Mouse (Mus musculus) neural tube, embryonic 11.5 days (tissue): ENCODE results near the gene Gbx1. TPM values are rescaled to one million over a fixed set of nuclear protein-coding genes. Genes with fewer than 3 reads are reported as not detected.

Experiments used
- ATAC-seq: fragments of 200-750 bp; cut with Nextera tagmentation; 2 replicates; pipeline ENCODE4 v1.8.0; 2017; ENCODE audit warnings: moderate number of reproducible peaks, mild to moderate bottlenecking, moderate TSS enrichment, moderate library complexity; ENCODE audit not compliant: insufficient read depth, low FRiP score, low TSS enrichment
- DNase-seq: peaks from one replicate; pipeline ENCODE4 v3.0.0-alpha.2; 2015; ENCODE audit warnings: low spot score
- H3K27ac ChIP-seq: fragments of 300-500 bp; sonication (generic); 2 replicates; pipeline ENCODE4 v1.5.1; 2014; ENCODE audit warnings: low read depth, mild to moderate bottlenecking, low read length
- H3K27me3 ChIP-seq: fragments of 300-500 bp; sonication (generic); 2 replicates; pipeline ENCODE4 v1.6.1; 2014; ENCODE audit warnings: mild to moderate bottlenecking, low read length, mixed read lengths; ENCODE audit not compliant: control insufficient read depth, insufficient read depth
- H3K36me3 ChIP-seq: fragments of 300-500 bp; sonication (generic); 2 replicates; pipeline ENCODE4 v1.6.1; 2014; ENCODE audit warnings: mild to moderate bottlenecking, low read length, moderate library complexity, mixed read lengths; ENCODE audit not compliant: control insufficient read depth, insufficient read depth
- H3K4me1 ChIP-seq: fragments of 300-500 bp; sonication (generic); 2 replicates; pipeline ENCODE4 v1.6.1; 2014; ENCODE audit warnings: low read length, mixed read lengths; ENCODE audit not compliant: control insufficient read depth, insufficient read depth
- H3K4me2 ChIP-seq: fragments of 300-500 bp; sonication (generic); 2 replicates; pipeline ENCODE4 v1.6.1; 2014; ENCODE audit warnings: low read depth, mild to moderate bottlenecking, moderate library complexity
- H3K4me3 ChIP-seq: fragments of 300-500 bp; sonication (generic); 2 replicates; pipeline ENCODE4 v1.5.1; 2014; ENCODE audit warnings: low read depth, low read length
- H3K9ac ChIP-seq: fragments of 300-500 bp; sonication (generic); 2 replicates; pipeline ENCODE4 v1.6.1; 2014; ENCODE audit warnings: mild to moderate bottlenecking, low read length
- H3K9me3 ChIP-seq: fragments of 300-500 bp; sonication (generic); 2 replicates; pipeline ENCODE4 v1.6.1; 2016; ENCODE audit warnings: low read length; ENCODE audit not compliant: control insufficient read depth
- WGBS: fragments of 180-500 bp; shearing (Covaris S2); extraction: QIAGEN DNeasy Blood & Tissue Kit; methylation state at CpG from one replicate; pipeline ENCODE4 v1.1.7; 2014; 5-methylcytosine and 5-hydroxymethylcytosine counted together
- polyA plus RNA-seq: library from polyadenylated mRNA; unstranded; fragments of >200 nt; fragmentation: Nextera tagmentation; extraction: Ambion mirVana; gene quantifications from 2 replicates; pipeline ENCODE4 v1.2.1, GENCODE M21; 2014

The Gbx1 gene
- polyA plus RNA-seq, 1 experiment from 2014 or later = 1.3 TPM

DNA sequence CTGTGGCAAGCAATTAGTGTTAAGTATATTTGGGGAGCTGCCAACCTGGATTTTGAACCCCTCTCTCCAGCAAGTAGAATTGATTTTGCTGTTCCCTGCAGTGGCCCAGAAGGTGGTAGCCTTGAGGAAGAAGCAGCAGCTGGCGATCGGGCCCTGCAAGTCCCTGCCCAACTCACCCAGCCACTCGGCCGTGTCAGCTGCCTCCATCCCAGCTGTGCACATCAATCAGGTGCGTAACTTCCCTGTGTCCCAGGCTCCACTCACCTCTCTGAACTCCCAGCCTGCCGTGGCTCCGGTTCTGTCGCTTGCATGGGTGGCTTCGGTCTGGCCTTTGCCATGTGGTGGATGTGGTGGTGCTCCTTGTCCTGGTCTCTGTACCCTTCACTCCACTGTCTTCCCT lies 49.1 kb downstream of the Gbx1 start:
- no peak overlapping the region for H3K4me3 ChIP-seq
- H3K9me3 ChIP-seq = no peaks in the 10 kb centered on the region
- no peak overlapping the region for H3K4me2 ChIP-seq
- peaks cover 17% of the 10 kb centered on the region for H3K4me1 ChIP-seq
- 81% methylated on average over 9 of the region's 9 CpGs for WGBS
- no peak for DNase-seq
- H3K36me3 ChIP-seq = peaks cover 19% of the 10 kb centered on the region
- no peak for ATAC-seq
- H3K27me3 ChIP-seq = peaks cover 27% of the 10 kb centered on the region
- no peak overlapping the region for H3K9ac ChIP-seq
- no peak overlapping the region for H3K27ac ChIP-seq

DNA sequence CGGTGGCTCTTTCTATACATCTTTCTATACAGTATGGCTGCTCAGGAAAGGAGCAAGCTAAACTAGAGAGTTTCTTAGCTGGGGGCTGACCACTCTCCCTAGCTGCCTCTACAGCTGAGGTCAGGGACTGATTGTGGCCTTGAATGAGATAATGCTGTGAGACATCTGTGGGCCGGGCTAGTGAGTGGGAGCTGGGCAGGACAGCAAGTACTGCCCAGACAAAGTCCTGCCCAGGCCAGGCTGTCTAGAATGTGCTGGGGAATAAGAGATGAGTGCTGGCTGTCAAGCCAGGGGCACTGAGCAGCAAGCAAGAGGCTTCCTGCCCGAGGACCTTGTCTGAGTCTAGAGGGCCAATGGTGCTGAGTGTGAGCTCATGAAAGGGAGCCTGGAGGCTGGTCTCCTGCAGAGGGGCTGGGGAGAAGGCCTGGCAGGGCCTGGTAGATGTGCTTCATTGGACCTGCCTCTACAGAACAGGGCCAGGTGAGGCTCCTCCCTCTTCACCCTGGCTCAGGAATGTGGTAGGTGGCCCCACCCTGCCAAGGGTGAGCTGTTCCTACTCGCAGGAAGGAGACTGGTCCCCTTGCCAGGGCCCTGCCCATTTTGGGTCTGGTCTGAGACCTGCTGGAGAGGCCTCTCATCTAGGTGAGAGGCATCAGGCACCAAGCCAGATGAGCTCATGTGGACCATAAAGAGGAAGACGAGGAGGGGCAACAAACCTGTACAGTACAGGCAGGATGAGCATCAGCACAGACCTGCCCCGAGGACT lies 51.3 kb downstream of the Gbx1 start:
- H3K4me1 ChIP-seq = peaks cover 17% of the 10 kb centered on the region
- H3K36me3 ChIP-seq = peaks cover 10% of the 10 kb centered on the region
- DNase-seq = no peak
- no peak overlapping the region for H3K4me2 ChIP-seq
- H3K27me3 ChIP-seq = peaks cover 31% of the 10 kb centered on the region
- no peak overlapping the region for H3K27ac ChIP-seq
- ATAC-seq = no peak
- H3K9me3 ChIP-seq = no peaks in the 10 kb centered on the region
- 87% methylated on average over 6 of the region's 6 CpGs for WGBS
- no peak overlapping the region for H3K9ac ChIP-seq
- no peak overlapping the region for H3K4me3 ChIP-seq

DNA sequence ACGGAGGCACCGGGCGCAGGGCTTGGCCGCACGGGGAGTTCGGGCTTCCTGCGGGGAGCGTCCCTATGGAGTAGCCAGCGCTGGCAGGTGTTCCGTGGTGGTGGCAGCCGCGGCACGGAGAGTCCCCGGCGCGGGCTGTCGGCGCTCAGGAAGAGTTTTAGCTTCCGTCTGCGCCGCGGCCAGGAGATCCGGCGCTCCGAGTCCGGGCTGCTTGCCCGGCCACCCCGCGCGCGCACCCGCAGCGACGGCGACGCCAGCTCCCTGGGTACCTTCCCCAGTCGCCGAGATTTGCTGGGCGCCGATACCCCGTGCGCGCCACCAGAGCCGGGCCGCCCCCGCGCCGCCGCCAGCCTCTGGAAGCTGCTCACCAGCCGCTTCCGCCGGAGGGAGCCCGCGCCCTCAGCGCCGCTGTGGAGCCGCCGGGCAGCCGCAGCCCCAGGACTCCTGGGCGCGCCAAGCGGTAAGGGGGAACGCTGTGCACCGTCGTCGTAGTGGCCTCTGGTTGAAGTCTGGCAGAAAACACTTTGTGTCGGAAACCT lies 52.2 kb downstream of the Gbx1 start:
- ATAC-seq (no peak), DNase-seq (peak; percentile 57)
- peaks cover 5% of the 10 kb centered on the region for H3K36me3 ChIP-seq
- no peak overlapping the region for H3K27ac ChIP-seq
- H3K4me3 ChIP-seq = peak overlapping the region; percentile 34
- H3K4me1 ChIP-seq = peaks cover 17% of the 10 kb centered on the region
- peak overlapping the region; percentile 19; the same call in 1 of the 2 replicates for H3K9ac ChIP-seq
- no peaks in the 10 kb centered on the region for H3K9me3 ChIP-seq
- peaks cover 31% of the 10 kb centered on the region for H3K27me3 ChIP-seq
- 2% methylated on average over 67 of the region's 67 CpGs for WGBS
- H3K4me2 ChIP-seq = peak overlapping the region; percentile 41

DNA sequence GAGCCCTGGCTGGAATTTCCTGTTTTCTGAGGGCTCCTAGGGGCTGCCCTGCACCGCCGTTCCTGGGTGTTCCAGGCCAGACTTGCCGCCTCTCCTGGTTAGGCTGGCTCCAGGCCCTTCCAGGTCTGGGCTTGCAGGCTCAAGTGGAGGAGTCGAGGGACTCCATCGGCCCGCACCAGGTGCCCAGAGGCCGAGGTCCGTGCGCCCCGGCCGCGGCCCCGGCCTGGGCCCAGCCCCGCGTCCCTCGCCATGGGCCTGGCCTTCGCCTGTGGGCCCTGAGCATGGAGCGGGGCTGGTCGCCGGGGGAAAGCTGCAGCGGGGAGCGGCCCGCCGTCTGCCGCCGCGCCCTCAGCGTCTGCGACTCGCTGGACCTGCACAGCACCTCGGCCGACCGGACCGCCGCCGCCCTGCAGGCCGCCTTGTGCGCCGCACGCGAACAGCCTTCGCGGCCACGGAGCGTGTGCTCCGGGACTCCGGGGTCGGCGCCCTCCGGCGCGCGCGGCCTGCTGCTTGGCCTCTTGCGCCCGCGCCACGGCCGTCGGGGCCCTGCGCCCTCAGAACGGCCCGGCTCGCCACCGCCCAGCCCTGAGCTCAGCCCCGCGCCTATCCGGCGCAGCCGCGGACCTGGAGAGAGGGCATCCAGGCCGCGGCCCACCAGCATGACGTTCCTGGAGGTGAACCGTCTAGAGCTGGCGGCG lies 52.8 kb downstream of the Gbx1 start:
- ATAC-seq = no peak; the same call in 1 of the 2 replicates
- DNase-seq = no peak
- H3K27me3 ChIP-seq = peaks cover 31% of the 10 kb centered on the region
- H3K27ac ChIP-seq = no peak overlapping the region
- H3K9ac ChIP-seq = peak overlapping the region; percentile 19
- H3K9me3 ChIP-seq = no peaks in the 10 kb centered on the region
- WGBS = under 1% methylated on average over 70 of the region's 77 CpGs
- H3K4me1 ChIP-seq = peaks cover 17% of the 10 kb centered on the region
- peak overlapping the region; percentile 34 for H3K4me3 ChIP-seq
- peaks cover 3% of the 10 kb centered on the region; the same call in 1 of the 2 replicates for H3K36me3 ChIP-seq
- peak overlapping the region; percentile 41 for H3K4me2 ChIP-seq

DNA sequence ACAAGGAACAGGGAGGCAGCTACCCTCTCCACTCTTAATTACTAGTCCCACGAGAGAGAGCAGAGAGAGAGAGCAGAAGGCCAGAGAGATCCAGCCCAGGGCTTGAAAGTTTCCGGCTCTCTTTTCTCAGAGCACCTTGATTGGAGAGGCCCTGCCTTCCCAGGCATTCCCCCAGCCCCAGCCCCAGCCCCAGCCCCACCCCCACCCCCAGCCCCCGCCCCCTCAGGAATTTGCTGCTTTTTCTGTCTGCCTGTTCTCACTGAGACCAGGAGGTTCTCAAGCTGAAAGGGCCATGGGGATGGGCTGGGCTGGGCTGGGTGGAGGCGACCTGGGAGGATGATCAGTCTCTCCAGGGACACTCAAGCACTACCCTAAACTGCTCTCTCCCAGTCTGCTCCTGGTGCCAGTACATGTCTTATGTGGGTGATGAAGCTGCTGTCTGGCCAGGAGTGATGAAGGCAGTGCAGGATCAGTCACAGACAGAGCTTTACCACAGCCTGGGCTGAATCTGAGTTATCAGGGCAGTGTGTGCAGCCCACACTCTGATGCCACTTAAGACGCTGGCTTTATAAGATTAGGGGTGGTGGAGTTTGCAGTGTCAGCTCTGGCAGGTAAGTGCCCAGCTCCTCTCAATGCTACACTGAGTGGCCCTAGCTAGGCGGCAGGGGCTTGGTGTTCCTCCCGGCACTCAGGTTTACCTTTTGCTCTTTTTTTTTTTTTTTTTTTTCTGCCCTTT lies 54.0 kb downstream of the Gbx1 start:
- ATAC-seq = no peak
- 28% methylated on average over 6 of the region's 7 CpGs for WGBS
- no peak for DNase-seq
- Histone ChIP-seq H3K4me3 (no peak overlapping the region), H3K4me1 (peaks cover 17% of the 10 kb centered on the region), H3K4me2 (no peak overlapping the region), H3K36me3 (no peaks in the 10 kb centered on the region; the same call in 1 of the 2 replicates), H3K27me3 (peaks cover 31% of the 10 kb centered on the region), H3K27ac (no peak overlapping the region), H3K9me3 (no peaks in the 10 kb centered on the region), H3K9ac (no peak overlapping the region)

DNA sequence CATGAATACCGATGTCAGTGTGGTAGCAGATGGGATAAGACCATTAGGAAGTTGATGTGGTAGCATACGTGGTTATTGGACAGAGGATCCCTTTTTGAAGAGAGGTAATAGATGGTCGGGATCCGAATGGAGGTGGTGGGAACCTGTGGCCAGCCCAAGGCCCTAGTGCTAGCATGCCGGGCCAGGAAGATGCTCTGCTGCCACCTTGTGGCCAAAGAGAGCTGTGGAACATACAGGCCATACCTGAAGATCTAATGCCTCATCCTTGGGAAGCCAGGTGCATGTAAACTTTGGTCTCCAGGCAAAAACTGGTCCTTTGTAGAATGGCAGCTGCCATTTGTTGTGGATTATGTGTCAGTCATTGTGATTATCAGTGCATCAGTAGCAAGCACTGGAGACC lies 56.4 kb downstream of the Gbx1 start:
- DNase-seq (peak; percentile 78), ATAC-seq (peak; percentile 29; the same call in 1 of the 2 replicates)
- no peak overlapping the region for H3K27ac ChIP-seq
- H3K4me1 ChIP-seq = peaks cover 17% of the 10 kb centered on the region
- peaks cover 29% of the 10 kb centered on the region for H3K27me3 ChIP-seq
- H3K9ac ChIP-seq = no peak overlapping the region
- H3K4me3 ChIP-seq = no peak overlapping the region
- no peaks in the 10 kb centered on the region for H3K36me3 ChIP-seq
- 14% methylated on average over 5 of the region's 5 CpGs for WGBS
- no peaks in the 10 kb centered on the region for H3K9me3 ChIP-seq
- no peak overlapping the region for H3K4me2 ChIP-seq

DNA sequence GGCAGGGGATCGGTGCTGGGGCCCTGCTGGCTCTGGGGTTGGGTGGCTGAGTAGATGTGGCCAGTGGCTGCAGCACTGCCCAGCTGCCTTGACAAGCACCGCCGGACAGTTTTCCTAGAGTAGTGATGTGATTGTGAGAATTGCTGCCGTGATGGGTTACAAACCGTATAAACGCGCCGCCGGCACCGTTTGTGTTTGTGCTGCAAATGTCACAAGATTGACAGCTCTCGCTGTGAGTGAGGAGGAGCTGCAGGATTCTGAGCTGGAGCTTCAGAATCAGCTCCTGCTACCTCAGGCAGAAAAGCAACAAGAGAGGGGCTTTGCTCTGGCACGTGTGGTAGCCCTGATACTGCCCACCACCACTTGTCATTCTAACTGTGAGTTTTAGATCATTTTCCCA lies 60.2 kb downstream of the Gbx1 start:
- ATAC-seq (no peak), DNase-seq (no peak)
- no peaks in the 10 kb centered on the region for H3K36me3 ChIP-seq
- H3K27me3 ChIP-seq = no peaks in the 10 kb centered on the region
- no peak overlapping the region for H3K27ac ChIP-seq
- H3K4me3 ChIP-seq = no peak overlapping the region
- no peak overlapping the region for H3K9ac ChIP-seq
- H3K4me2 ChIP-seq = no peak overlapping the region
- 72% methylated on average over 12 of the region's 12 CpGs for WGBS
- no peaks in the 10 kb centered on the region for H3K4me1 ChIP-seq
- H3K9me3 ChIP-seq = no peaks in the 10 kb centered on the region

DNA sequence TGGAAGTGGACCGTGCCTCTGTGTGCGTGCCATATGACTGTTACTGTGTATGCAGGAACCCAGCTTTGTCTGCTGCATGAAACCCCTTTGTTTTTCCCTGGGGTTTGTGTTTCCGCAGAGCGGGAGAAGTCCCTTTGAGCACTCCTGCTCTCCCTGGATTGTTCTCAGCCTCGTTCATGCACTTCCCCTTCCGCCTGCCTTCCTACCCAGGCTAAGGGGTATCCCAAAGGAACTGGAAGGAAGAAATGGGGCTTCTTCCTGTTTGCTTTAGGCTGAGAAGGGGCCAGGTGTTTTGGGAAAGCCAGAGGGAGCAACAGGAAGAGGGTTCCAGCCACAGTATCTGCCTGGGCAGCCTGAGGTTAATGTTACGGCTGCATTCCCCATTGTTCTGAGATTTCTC lies 71.4 kb downstream of the Gbx1 start:
- H3K4me2 ChIP-seq = peak overlapping the region; percentile 20; the same call in 1 of the 2 replicates
- peaks cover 2% of the 10 kb centered on the region; the same call in 1 of the 2 replicates for H3K36me3 ChIP-seq
- 73% methylated on average over 7 of the region's 7 CpGs for WGBS
- H3K4me1 ChIP-seq = peaks cover 37% of the 10 kb centered on the region
- no peak overlapping the region for H3K27ac ChIP-seq
- H3K27me3 ChIP-seq = no peaks in the 10 kb centered on the region
- H3K9ac ChIP-seq = peak overlapping the region; percentile 35
- DNase-seq = no peak
- no peak overlapping the region for H3K4me3 ChIP-seq
- no peaks in the 10 kb centered on the region for H3K9me3 ChIP-seq
- ATAC-seq = no peak
